Mouse (Mus musculus) forebrain, embryonic 14.5 days (tissue): Measurements from ENCODE around the gene Tnfrsf13b. TPM values are rescaled to one million over a fixed set of nuclear protein-coding genes. Genes with fewer than 3 reads are reported as not detected.

Experiments
- ATAC-seq: fragments of 200-750 bp; cut with Nextera tagmentation; 2 replicates; pipeline ENCODE4 v1.8.0; 2017; ENCODE audit warnings: mild to moderate bottlenecking, moderate library complexity
- DNase-seq: peaks from one replicate; pipeline ENCODE4 v3.0.0-alpha.2; 2015; ENCODE audit warnings: low spot score
- H3K27ac ChIP-seq: fragments of 300-500 bp; sonication (generic); 2 replicates; pipeline ENCODE4 v1.5.1; 2014; ENCODE audit warnings: low read depth, mild to moderate bottlenecking, control low read depth, low read length, moderate library complexity
- H3K27me3 ChIP-seq: fragments of 300-500 bp; sonication (generic); replicated peaks from 2 replicates; pipeline ENCODE4 v1.6.1; 2014; ENCODE audit warnings: low read length, control low read depth, mixed read lengths; ENCODE audit not compliant: control insufficient read depth, insufficient read depth
- H3K36me3 ChIP-seq: fragments of 300-500 bp; sonication (generic); 2 replicates; pipeline ENCODE4 v1.6.1; 2014; ENCODE audit warnings: low read length, control low read depth; ENCODE audit not compliant: control insufficient read depth, insufficient read depth
- H3K4me1 ChIP-seq: fragments of 300-500 bp; sonication (generic); 2 replicates; pipeline ENCODE4 v1.6.1; 2014; ENCODE audit warnings: antibody characterized with exemption, low read length, control low read depth; ENCODE audit not compliant: control insufficient read depth, insufficient read depth
- H3K4me2 ChIP-seq: fragments of 300-500 bp; sonication (generic); 2 replicates; pipeline ENCODE4 v1.6.1; 2014; ENCODE audit warnings: mild to moderate bottlenecking, control low read depth, low read length
- H3K4me3 ChIP-seq: fragments of 300-500 bp; sonication (generic); 2 replicates; pipeline ENCODE4 v1.5.1; 2014; ENCODE audit warnings: low read depth, low read length, control low read depth
- H3K9ac ChIP-seq: fragments of 300-500 bp; sonication (generic); 2 replicates; pipeline ENCODE4 v1.6.1; 2014; ENCODE audit warnings: mild to moderate bottlenecking, low read length, control low read depth, moderate library complexity
- H3K9me3 ChIP-seq: fragments of 300-500 bp; sonication (generic); replicated peaks from 2 replicates; pipeline ENCODE4 v1.6.1; 2016; ENCODE audit warnings: low read length, control low read depth, mixed read lengths; ENCODE audit not compliant: control insufficient read depth
- WGBS: fragments of 180-500 bp; shearing (Covaris S2); extraction: QIAGEN DNeasy Blood & Tissue Kit; methylation state at CpG from one replicate; pipeline ENCODE4 v1.1.7; 2014; 5-methylcytosine and 5-hydroxymethylcytosine counted together
- polyA plus RNA-seq: library from polyadenylated mRNA; unstranded; fragments of >200 nt; fragmentation: Nextera tagmentation; extraction: Ambion mirVana; gene quantifications from 2 replicates; pipeline ENCODE4 v1.2.1, GENCODE M21; 2014

Tnfrsf13b gene
- polyA plus RNA-seq, 1 experiment from 2014 or later = 1.2 TPM

- H3K4me1 ChIP-seq = no peaks in the 10 kb centered on the region
- no peaks in the 10 kb centered on the region for H3K9me3 ChIP-seq
- no peak overlapping the region for H3K9ac ChIP-seq
- no peak overlapping the region for H3K4me3 ChIP-seq
- H3K27me3 ChIP-seq = no peaks in the 10 kb centered on the region
- 8% methylated on average over 9 of the region's 9 CpGs for WGBS
- no peak overlapping the region for H3K4me2 ChIP-seq
- no peak overlapping the region for H3K27ac ChIP-seq
- no peaks in the 10 kb centered on the region for H3K36me3 ChIP-seq
- DNase-seq (peak; percentile 86), ATAC-seq (no peak)
Observed at GRCm38 (mm10) chr11:61193392-61193791, 66.8 kb downstream of the Tnfrsf13b start.

- Histone ChIP-seq H3K9ac (no peak overlapping the region), H3K27ac (no peak overlapping the region), H3K4me1 (no peaks in the 10 kb centered on the region), H3K4me3 (no peak overlapping the region), H3K27me3 (no peaks in the 10 kb centered on the region), H3K4me2 (no peak overlapping the region), H3K36me3 (no peaks in the 10 kb centered on the region), H3K9me3 (no peaks in the 10 kb centered on the region)
- no peak for DNase-seq
- 86% methylated on average over 14 of the region's 14 CpGs for WGBS
- ATAC-seq = no peak
Observed at GRCm38 (mm10) chr11:61196616-61197353, 70.2 kb downstream of the Tnfrsf13b start.

- H3K9ac ChIP-seq = no peak overlapping the region
- no peaks in the 10 kb centered on the region for H3K9me3 ChIP-seq
- H3K36me3 ChIP-seq = no peaks in the 10 kb centered on the region
- H3K27ac ChIP-seq = no peak overlapping the region
- no peaks in the 10 kb centered on the region for H3K4me1 ChIP-seq
- no peak for ATAC-seq
- H3K4me3 ChIP-seq = no peak overlapping the region
- no peak for DNase-seq
- no peak overlapping the region for H3K4me2 ChIP-seq
- H3K27me3 ChIP-seq = no peaks in the 10 kb centered on the region
Observed at GRCm38 (mm10) chr11:61197935-61198334, 71.4 kb downstream of the Tnfrsf13b start.

Other genes starting within 250 kb of the Tnfrsf13b start
- gene Tmem11, start 247.5 kb upstream of the Tnfrsf13b start, polyA plus RNA-seq = 67.8 and 68.2 TPM in 2 replicates
- gene Natd1, start 212.0 kb upstream of the Tnfrsf13b start, polyA plus RNA-seq = 35.3 and 39.7 TPM in 2 replicates
- gene Map2k3, start 194.7 kb upstream of the Tnfrsf13b start, polyA plus RNA-seq = 23.6 and 23.7 TPM in 2 replicates
- 1.0 and 1.4 TPM in 2 replicates for gene Kcnj12, start 104.2 kb upstream of the Tnfrsf13b start, polyA plus RNA-seq
- gene Usp22, start 48.3 kb downstream of the Tnfrsf13b start, polyA plus RNA-seq = 359 and 455 TPM in 2 replicates
- not detected in 2 replicates for gene Aldh3a1, start 80.8 kb downstream of the Tnfrsf13b start, polyA plus RNA-seq
- 30.2 and 31.8 TPM in 2 replicates for gene Aldh3a2, start 140.7 kb downstream of the Tnfrsf13b start, polyA plus RNA-seq
- not detected in 2 replicates for gene Slc47a2, start 216.1 kb downstream of the Tnfrsf13b start, polyA plus RNA-seq